Mouse (Mus musculus): ENCODE measurements at regions not wholly inside any gene's neighbourhood (a gene's known extent, or its start where the extent isn't known, plus 50 kb on each side); places are given as distances from the start of the nearest gene placed in this dataset.
"Not testable (repeated sequence)": the region's sequence is repeated elsewhere in the genome, so short reads cannot be mapped to it uniquely, and the experiment has no call there.

GRCm38 (mm10) chr13:73071032-73071431 is 189.2 kb upstream of the Irx4 start:
- no peaks in the 10 kb centered on the region for H3K9me3 ChIP-seq (ENCODE audit: control insufficient read depth, low read length)
- H3K9ac ChIP-seq (ENCODE audit: low read length) = no peak overlapping the region
- no peak overlapping the region for H3K27ac ChIP-seq (replicated peaks)
- no peaks in the 10 kb centered on the region for H3K27me3 ChIP-seq (ENCODE audit: control insufficient read depth, insufficient read depth, low read length)
- H3K4me1 ChIP-seq (replicated peaks; ENCODE audit: control insufficient read depth, insufficient read depth) = no peaks in the 10 kb centered on the region
- no peak overlapping the region for H3K4me3 ChIP-seq (ENCODE audit: low read depth, low read length)
- no peak for TF ChIP-seq EP300 (optimal IDR thresholded peaks at IDR 0.05)
- TF ChIP-seq CTCF (IDR thresholded peaks at IDR 0.05; ENCODE audit: low read depth) = no peak
- WGBS = 56% methylated on average over 8 of the region's 8 CpGs
- no peak overlapping the region for H3K4me2 ChIP-seq (replicated peaks; ENCODE audit: low read depth)
- DNase-seq (ENCODE audit: low spot score) = no peak
- ATAC-seq (ENCODE audit: low FRiP score, low TSS enrichment) = no peak
- H3K36me3 ChIP-seq (ENCODE audit: control insufficient read depth, insufficient read depth, low read length) = no peaks in the 10 kb centered on the region

GRCm38 (mm10) chr13:73071854-73072852 is 188.1 kb upstream of the Irx4 start:
- no peaks in the 10 kb centered on the region for H3K36me3 ChIP-seq (ENCODE audit: control insufficient read depth, insufficient read depth, low read length)
- no peak overlapping the region for H3K9ac ChIP-seq (ENCODE audit: low read length)
- H3K27ac ChIP-seq (replicated peaks) = no peak overlapping the region
- TF ChIP-seq CTCF (IDR thresholded peaks at IDR 0.05; ENCODE audit: low read depth) (no peak), EP300 (optimal IDR thresholded peaks at IDR 0.05) (no peak)
- no peak overlapping the region for H3K4me2 ChIP-seq (replicated peaks; ENCODE audit: low read depth)
- H3K9me3 ChIP-seq (ENCODE audit: control insufficient read depth, low read length) = no peaks in the 10 kb centered on the region
- H3K4me3 ChIP-seq (ENCODE audit: low read depth, low read length) = no peak overlapping the region
- H3K4me1 ChIP-seq (replicated peaks; ENCODE audit: control insufficient read depth, insufficient read depth) = no peaks in the 10 kb centered on the region
- H3K27me3 ChIP-seq (ENCODE audit: control insufficient read depth, insufficient read depth, low read length) = no peaks in the 10 kb centered on the region
- ATAC-seq (ENCODE audit: low FRiP score, low TSS enrichment) (no peak), DNase-seq (ENCODE audit: low spot score) (no peak)
- WGBS = 43% methylated on average over 6 of the region's 6 CpGs

- Histone ChIP-seq H3K4me3 (ENCODE audit: low read depth, low read length) (no peak overlapping the region), H3K4me2 (replicated peaks; ENCODE audit: low read depth) (no peak overlapping the region), H3K27ac (replicated peaks) (no peak overlapping the region), H3K9ac (ENCODE audit: low read length) (no peak overlapping the region), H3K36me3 (ENCODE audit: control insufficient read depth, insufficient read depth, low read length) (no peaks in the 10 kb centered on the region), H3K9me3 (ENCODE audit: control insufficient read depth, low read length) (no peaks in the 10 kb centered on the region), H3K27me3 (ENCODE audit: control insufficient read depth, insufficient read depth, low read length) (no peaks in the 10 kb centered on the region), H3K4me1 (replicated peaks; ENCODE audit: control insufficient read depth, insufficient read depth) (no peaks in the 10 kb centered on the region)
- TF ChIP-seq CTCF (IDR thresholded peaks at IDR 0.05; ENCODE audit: low read depth) (no peak), EP300 (optimal IDR thresholded peaks at IDR 0.05) (no peak)
- WGBS = 60% methylated on average over 2 of the region's 2 CpGs
- ATAC-seq (ENCODE audit: low FRiP score, low TSS enrichment) (no peak), DNase-seq (ENCODE audit: low spot score) (no peak)
These were observed 182.3 kb upstream of the Irx4 start for GRCm38 (mm10) chr13:73077866-73078430.

GRCm38 (mm10) chr13:73087815-73088214 is 172.5 kb upstream of the Irx4 start:
- H3K27me3 ChIP-seq (ENCODE audit: control insufficient read depth, insufficient read depth, low read length); H3K4me1 ChIP-seq (replicated peaks; ENCODE audit: control insufficient read depth, insufficient read depth); H3K36me3 ChIP-seq (ENCODE audit: control insufficient read depth, insufficient read depth, low read length); H3K9ac ChIP-seq (ENCODE audit: low read length); H3K4me2 ChIP-seq (replicated peaks; ENCODE audit: low read depth); H3K4me3 ChIP-seq (ENCODE audit: low read depth, low read length); DNase-seq (ENCODE audit: low spot score); H3K9me3 ChIP-seq (ENCODE audit: control insufficient read depth, low read length); H3K27ac ChIP-seq (replicated peaks); ATAC-seq (ENCODE audit: low FRiP score, low TSS enrichment): not testable (repeated sequence)
- peak; percentile 67 for TF ChIP-seq CTCF (IDR thresholded peaks at IDR 0.05; ENCODE audit: low read depth)

DNA sequence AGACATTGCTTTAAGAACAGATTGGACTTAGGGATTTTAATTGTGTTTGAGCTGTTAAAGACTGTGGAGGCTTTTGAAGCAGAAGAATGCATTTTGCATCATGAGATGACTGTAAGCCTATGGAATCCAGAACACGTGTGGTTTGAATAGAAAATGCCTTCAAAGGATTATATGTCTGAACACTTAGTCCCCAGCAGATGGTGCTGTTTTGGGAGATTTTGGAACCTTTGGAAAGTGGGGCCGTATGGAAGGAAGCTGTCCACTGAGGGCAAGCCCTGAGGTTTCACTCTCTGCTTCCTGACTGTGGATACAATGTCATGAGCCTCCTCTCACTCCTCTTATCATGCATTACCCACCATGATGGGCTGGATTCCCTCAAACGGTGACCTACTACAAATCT is 168.4 kb upstream of the Irx4 start:
- Histone ChIP-seq H3K36me3 (ENCODE audit: control insufficient read depth, insufficient read depth, low read length) (no peaks in the 10 kb centered on the region), H3K4me2 (replicated peaks; ENCODE audit: low read depth) (no peak overlapping the region), H3K9ac (ENCODE audit: low read length) (no peak overlapping the region), H3K27ac (replicated peaks) (no peak overlapping the region), H3K27me3 (ENCODE audit: control insufficient read depth, insufficient read depth, low read length) (no peaks in the 10 kb centered on the region), H3K9me3 (ENCODE audit: control insufficient read depth, low read length) (no peaks in the 10 kb centered on the region), H3K4me3 (ENCODE audit: low read depth, low read length) (no peak overlapping the region), H3K4me1 (replicated peaks; ENCODE audit: control insufficient read depth, insufficient read depth) (no peaks in the 10 kb centered on the region)
- ATAC-seq (ENCODE audit: low FRiP score, low TSS enrichment) (no peak), DNase-seq (ENCODE audit: low spot score) (no peak)
- TF ChIP-seq CTCF (IDR thresholded peaks at IDR 0.05; ENCODE audit: low read depth) (peak; percentile 49), EP300 (optimal IDR thresholded peaks at IDR 0.05) (no peak)
- WGBS = 39% methylated on average over 3 of the region's 3 CpGs

DNA sequence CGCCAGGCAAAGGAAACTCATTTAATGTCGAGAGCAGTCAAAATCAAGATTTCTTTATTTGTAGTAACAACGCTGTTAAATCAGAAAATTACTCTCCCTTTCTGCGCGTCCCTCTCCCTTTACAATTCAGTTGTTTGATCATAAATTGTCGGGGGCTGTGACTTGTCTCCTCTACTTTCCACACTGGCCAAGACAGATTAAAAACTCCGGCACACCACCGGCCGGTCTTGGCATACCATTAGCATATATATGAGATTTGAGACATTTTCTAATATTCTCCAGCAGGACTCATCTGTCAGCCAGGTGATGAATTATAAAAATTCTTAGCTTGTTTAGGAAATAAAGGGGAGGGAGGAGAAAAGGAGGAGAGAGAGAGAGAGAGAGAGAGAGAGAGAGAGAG is 162.8 kb upstream of the Irx4 start:
- DNase-seq (ENCODE audit: low spot score) (no peak), ATAC-seq (ENCODE audit: low FRiP score, low TSS enrichment) (no peak)
- no peaks in the 10 kb centered on the region for H3K36me3 ChIP-seq (ENCODE audit: control insufficient read depth, insufficient read depth, low read length)
- no peaks in the 10 kb centered on the region for H3K4me1 ChIP-seq (replicated peaks; ENCODE audit: control insufficient read depth, insufficient read depth)
- H3K9me3 ChIP-seq (ENCODE audit: control insufficient read depth, low read length) = no peaks in the 10 kb centered on the region
- WGBS = 81% methylated on average over 9 of the region's 9 CpGs
- TF ChIP-seq EP300 (optimal IDR thresholded peaks at IDR 0.05) = no peak
- no peak for TF ChIP-seq CTCF (IDR thresholded peaks at IDR 0.05; ENCODE audit: low read depth)
- no peak overlapping the region for H3K9ac ChIP-seq (ENCODE audit: low read length)
- H3K27me3 ChIP-seq (ENCODE audit: control insufficient read depth, insufficient read depth, low read length) = no peaks in the 10 kb centered on the region
- H3K4me3 ChIP-seq (ENCODE audit: low read depth, low read length) = no peak overlapping the region
- H3K27ac ChIP-seq (replicated peaks) = no peak overlapping the region
- no peak overlapping the region for H3K4me2 ChIP-seq (replicated peaks; ENCODE audit: low read depth)

All from stomach, postnatal 0 days (tissue).